Mouse (Mus musculus) T-helper 2 cell (primary cell): ENCODE results near the gene Gm10197.

Experiments used
- in situ Hi-C: fragments of 300-600 bp; cut with MboI, MseI; formaldehyde crosslinking; loops from one replicate; pipeline ENCODE4 v1.15.1; 2025; ENCODE audit warnings: high pct_unique_total_duplicates

The Gm10197 gene

DNA sequence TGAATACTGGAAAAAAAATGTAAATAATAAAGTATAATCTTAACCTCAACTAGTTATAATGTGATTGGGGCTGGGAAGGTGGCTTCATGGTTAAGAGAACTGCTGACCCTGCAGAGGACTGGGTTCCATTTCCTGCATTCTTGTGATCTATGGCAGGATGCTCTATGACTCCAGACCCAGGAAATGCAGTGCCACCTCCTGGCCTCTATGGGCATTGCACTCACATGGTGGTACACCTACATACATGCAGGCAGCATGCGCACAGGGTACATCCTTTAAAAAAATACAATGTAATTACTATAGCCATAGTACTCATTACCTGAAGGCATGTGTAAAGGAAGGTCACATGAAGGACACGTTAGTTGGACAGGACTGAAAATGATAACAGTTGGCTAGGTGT is 8.6 kb downstream of the Gm10197 start:
- in situ Hi-C loops, result loop anchor here (5.0 kb wide), 1 partner anchor 116 kb away; no protein-coding TSS in a partner anchor

DNA sequence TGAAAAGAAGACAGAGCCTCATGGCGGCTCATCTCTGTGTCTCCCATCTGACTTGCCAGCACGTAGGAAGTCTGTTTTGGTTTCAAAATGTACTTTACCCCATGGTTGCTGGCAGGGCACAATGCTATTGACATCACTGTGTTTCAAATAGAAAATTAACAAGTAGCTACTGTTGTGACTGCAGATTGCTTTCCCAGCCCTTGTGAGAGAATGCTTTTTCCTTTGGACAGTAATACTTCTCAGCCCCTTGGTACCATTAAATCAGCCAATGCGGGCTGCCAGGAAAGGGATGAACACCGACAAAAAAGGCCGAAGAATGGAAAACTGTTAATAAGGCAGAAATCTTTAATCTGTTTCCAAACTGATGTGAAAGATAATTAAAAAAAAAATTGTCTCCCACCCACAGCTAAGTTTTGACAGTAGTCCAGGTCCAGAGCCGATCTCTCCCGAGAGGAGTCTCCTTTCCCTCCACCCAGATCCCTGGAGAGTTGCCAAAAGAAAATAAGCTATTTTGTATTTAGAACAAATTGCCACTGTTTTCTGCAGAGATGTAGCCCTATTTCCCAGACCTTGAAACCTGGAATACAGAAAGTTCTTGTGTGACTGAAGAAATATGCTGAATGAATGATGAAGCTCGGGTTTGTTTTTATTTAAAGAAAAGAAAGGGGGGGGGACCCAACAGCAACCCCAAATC is 11.2 kb downstream of the Gm10197 start:
- in situ Hi-C loops, result loop anchor here (5.0 kb wide), 1 partner anchor 113 kb away; no protein-coding TSS in a partner anchor

DNA sequence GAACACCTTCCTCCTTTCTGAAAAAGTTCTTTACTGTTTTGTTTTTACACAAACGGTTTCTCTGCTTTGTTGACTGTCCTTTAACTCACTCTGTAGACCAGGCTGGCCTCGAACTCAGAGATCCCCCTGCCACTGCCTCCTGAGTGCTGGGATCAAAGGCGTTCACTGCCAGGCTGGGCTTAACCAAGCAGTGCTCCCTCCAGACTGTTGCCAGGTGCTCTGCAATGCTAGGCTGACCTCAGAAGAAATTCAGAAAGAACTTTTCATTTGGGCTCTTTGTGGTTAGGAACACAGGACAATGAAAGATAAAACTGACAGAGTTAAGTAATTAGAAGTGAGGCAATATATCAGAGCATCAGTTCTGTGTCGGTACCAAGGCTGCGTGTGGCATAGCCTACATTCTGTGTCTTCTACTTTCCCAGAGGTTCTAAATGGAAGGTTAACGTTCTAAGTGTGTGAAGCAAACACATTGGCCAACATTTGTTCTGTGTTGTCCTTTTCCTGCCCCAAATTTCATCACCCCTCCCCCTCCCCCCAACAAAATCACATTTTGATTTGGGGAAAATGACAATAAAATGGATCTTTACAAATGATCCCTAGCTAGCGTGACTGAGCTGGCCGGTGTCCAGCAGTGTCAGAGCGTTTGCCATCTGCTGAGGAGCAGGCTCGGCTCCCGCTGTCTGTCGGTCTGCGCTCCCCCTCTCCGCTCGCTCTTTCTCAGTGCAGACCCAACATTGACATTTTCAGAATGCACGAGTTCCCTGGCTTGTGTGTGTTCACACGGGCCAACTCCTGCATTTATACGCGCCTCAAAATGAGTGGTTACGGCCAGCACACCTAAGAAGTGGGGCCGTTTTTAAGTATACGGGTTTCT is 12.2 kb downstream of the Gm10197 start:
- in situ Hi-C loops, result loop anchor here (5.0 kb wide), 1 partner anchor 112 kb away; no protein-coding TSS in a partner anchor

DNA sequence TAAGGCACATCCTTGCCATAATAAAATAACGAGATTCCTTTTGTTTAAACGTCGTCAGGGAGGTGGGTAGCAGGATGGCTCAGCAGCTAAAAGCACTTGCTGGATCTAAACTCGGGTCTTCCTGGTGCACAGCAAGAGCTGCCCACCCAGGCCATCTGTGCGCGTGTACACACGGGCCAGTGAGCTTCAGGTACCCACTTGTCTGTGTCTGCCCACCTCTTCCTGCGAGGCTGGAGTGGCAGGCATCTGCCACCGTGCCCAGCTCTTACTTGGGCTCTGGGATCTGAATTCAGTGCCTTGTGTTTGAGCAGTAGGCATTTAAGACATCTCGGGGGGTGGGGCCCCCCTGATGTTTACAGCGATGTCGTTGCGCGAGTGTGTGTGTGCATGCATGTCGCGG is 16.5 kb downstream of the Gm10197 start:
- in situ Hi-C loops, result no loop called here

- in situ Hi-C loops, result no loop called here
Measured at GRCm38 (mm10) chr19:53354271-53355000, 17.1 kb downstream of the Gm10197 start.

DNA sequence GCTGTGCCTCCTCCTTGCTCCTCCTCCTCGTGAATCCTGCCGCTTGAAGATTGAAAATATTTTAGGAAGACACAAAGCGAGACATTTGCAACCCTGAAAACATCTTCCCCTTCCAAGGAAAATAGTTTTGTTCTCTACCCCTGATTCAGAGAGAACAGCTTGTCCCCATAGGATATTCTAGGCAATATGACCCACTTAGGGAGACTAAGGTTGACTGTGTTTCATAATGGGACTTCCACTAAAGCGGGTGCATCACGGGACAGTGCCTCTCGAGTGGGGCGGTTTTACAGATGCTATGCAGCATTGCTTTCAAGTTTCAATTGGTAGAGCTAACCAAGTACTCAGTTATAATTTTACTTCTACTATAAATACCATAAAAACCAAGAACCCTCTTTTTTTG is 17.7 kb downstream of the Gm10197 start:
- in situ Hi-C loops, result no loop called here

- in situ Hi-C loops, result no loop called here
Measured at GRCm38 (mm10) chr19:53345766-53346165, 25.8 kb downstream of the Gm10197 start.

DNA sequence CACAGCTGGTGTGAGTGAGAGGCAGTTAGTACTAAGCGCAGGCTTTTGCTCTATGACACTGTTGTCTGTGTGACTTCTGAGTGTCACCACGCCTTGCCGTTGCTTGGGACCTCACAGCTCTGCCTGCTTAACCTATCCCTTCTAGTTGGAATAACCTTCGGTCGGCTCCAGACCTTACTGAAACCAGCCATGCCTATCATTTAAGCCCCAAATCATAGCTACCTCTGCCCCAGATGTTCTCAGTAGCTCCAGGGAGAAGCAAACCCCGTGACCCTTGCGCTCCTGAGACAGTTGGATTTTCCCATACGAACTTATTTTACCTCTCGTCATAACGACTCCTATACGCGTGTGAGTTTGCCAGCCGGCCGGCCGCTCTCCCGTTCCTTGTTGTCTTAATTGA is 27.5 kb downstream of the Gm10197 start:
- in situ Hi-C loops, result no loop called here

GRCm38 (mm10) chr19:53343174-53343881 is 28.2 kb downstream of the Gm10197 start:
- in situ Hi-C loops, result no loop called here

DNA sequence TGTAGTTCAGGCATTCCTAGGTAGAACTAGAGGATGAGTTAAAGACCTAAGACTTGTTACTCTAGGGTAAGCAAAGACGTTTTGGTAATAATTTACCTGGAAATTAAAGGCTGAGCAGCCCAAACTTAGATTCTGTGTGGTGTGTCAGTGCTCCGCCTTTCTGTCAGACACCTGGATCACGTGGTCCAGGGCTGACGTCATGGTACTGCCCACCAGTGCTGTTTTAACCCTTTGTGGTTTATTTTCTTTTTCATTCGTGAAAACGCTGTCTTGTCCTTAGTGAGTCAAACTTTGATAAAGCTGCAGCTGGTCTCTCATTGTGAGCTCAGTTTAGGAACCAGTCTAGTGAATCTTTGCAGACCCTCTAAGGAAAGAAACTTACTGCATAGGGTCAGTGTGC is 31.1 kb downstream of the Gm10197 start:
- in situ Hi-C loops, result no loop called here

DNA sequence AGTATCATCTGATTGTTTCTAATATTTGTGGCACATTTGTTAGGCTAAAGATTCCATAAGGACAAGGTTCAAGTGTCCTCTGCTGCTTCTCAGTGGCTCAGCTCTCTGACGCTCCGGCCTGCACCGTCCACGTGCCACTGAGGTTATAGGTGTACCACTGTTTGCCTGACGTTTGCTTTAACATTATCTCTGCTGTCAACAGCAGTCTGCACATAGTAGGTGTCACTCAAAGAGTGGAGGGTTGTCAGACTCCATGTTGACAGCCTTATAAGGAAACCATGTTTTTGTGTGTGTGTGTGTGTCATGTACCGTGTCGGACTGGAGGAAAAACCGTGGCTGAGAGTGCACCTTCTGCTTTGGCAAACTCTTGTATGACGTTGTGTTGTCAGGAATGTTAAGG is 36.3 kb downstream of the Gm10197 start:
- in situ Hi-C loops, result no loop called here

GRCm38 (mm10) chr19:53333730-53334129 is 37.8 kb downstream of the Gm10197 start:
- in situ Hi-C loops, result no loop called here

- in situ Hi-C loops, result no loop called here
Measured at GRCm38 (mm10) chr19:53331882-53332500, 39.6 kb downstream of the Gm10197 start.

DNA sequence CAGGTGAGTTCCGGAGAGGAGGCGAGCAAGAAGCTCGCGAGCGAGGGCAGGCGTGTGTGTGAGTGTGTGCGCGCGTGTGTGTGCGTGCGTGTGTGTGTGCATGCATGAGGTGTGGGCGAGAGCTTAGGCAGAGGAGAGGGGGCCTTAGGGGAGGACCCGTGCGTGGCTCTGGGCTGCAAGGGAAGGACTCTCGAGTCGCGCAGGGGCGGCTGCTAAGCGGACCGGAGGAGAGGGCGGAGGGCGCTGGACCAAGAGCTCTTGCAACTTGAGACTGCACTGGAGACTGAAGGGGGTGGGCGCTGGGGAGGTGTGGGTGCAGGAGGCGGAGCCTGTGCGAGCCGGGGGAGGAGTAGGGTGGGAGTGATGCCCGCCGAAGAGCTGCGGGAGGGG is 41.6 kb downstream of the Gm10197 start:
- in situ Hi-C loops, result no loop called here

- in situ Hi-C loops, result no loop called here
Measured at GRCm38 (mm10) chr19:53329221-53329991, 42.2 kb downstream of the Gm10197 start.

DNA sequence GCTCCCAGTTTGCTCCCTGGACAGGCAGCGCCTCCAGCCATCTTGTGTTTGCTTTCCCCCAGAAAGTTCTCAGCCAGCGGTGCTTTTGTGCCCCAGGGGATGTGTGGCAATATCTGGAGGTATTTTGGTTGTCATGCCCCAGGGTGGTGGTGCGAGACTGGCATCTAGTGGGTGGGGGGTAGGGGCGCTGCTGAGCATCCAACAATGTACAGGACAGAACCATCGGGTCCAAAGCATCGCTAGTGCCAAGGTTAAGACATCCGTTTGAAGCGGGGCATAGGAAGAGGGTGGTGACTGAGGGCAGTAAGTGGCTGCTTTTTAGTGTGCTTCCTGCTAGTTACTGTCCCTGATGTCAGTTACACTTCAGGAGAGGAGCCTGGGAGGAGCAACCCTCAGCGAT is 43.5 kb downstream of the Gm10197 start:
- in situ Hi-C loops, result no loop called here

DNA sequence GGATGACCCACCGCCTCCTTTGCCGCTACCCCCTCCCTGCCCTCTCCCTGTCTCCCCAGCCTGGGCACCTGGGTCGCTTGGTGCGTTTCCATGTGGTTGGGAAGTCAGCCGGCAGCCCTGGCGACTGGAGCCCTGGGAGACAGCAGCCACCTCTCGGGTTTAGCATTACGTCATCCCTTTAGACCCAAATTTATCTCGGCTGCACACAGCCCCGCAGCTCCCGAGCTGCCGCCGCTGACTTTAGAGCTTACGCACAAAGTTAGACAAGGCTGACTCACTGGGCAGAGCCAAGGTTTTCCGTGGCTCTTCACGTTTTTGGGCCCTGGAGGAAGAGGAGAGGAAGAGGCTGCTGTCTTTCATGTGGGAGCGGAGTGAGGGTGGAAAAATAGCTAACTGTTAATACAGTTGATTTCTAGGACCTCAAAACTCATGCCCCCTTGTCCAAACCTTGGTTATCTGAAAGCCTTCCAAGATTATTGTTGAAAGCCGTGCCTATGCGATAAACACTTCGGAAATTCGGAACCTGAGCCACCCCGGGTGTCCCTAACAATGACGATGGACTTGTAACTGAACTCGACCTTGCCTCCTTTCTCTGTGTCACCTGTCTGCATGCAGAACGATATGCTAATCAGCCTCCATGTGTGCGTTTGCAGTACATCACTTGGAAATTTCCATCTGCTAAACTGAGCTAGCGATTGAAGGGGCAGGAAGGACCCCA is 45.8 kb downstream of the Gm10197 start:
- in situ Hi-C loops, result no loop called here

- in situ Hi-C loops, result no loop called here
Measured at GRCm38 (mm10) chr19:53324866-53325265, 46.7 kb downstream of the Gm10197 start.

DNA sequence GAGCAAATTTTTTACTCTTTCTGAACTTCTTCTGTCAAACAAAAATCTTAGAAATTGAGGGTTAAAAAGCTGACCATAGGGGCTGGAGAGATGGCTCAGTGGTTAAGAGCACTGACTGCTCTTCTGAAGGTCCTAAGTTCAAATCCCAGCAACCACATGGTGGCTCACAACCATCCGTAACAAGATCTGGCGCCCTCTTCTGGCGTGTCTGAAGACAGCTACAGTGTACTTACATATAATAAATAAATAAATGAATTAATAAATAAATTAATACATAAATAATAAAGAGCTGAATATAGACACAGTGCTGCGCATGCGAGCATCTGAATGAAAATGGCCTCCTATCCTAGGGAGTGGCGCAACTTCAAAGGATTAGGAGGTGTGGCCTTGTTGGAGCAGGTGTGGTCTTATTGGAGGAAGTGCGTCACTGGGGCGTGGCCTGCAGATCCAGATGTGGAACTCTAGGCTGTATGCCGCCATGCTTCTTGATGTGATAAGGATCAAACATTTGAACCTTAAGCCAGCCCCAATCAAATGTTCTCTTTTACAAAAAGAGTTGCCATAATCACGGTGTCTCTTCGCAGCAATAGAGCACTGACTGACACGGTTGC is 49.0 kb downstream of the Gm10197 start:
- in situ Hi-C loops, result no loop called here
